Mouse (Mus musculus): ENCODE measurements around the gene Kbtbd2. TPM values are rescaled to one million over a fixed set of nuclear protein-coding genes. Genes with fewer than 3 reads are reported as not detected.

Gene Kbtbd2
- total RNA-seq, 2 experiments from 2014 or later, result 38.3 to 43.1 TPM

DNA sequence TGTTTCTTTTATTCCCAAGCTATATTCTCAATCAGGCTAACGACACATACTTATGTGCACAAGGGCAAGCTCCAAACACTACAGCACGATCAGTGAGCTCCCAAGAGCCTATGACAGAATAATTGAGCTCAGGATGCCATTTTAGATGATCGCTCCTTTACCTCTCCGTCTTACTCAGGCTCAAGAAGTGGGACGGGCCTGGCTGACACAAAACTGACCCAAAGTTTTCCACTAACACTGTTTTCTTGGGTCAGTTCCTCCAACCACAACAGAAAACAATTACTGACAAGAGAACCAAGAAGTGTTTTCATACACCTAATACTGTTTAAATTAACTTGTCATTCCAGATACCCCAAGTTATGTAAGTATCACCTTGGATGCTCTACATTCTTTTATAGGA is 2.8 kb downstream of the Kbtbd2 start:
- no peak for DNase-seq
- intact Hi-C loops (cut with DNase I), result loop anchor here (5.0 kb wide), 3 partner anchors 37 to 127 kb away; partner anchors contain the start of genes Fkbp9, Nt5c3 and Vmn1r4

GRCm38 (mm10) chr6:56789336-56789735 is 8.3 kb downstream of the Kbtbd2 start:
- intact Hi-C loops (cut with DNase I), result no loop called here
- no peak for DNase-seq

DNA sequence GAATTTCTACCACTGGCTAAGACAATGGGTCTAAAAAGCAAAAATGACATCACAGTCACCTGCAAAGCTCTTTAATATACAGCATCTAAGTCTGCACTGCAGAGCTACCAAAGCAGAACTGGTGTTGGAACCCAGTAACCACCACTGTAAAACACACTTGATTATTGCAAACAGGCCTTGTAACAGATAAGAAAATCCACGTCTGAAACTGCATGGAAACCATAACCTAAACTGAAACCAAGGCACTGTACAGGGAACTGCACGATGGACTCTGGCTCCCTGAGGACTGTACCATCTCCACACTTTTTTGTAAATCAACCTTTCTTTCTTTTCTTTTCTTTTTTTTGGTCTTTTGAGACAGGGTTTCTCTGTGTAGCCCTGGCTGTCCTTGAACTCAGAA is 9.9 kb downstream of the Kbtbd2 start:
- no peak for DNase-seq
- intact Hi-C loops (cut with DNase I), result no loop called here

DNA sequence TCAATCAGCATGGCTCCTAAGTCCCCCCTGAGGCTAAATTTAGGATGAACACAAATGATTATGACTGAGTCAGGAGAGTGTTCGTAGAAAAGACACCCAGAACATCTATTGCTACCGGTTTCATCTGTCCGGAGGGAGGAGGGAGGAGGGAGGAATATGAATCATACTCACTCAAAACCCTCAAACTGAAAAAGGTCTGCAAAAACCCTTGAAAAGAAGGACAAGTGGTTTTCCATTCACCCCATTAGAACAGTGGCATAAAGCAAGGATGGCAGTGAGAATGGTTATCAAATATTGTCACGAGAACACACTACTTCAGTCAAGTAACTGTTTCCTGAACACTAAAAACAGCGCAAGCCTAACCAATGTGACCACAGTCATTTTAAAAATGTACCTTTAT is 12.5 kb downstream of the Kbtbd2 start:
- intact Hi-C loops (cut with DNase I), result no loop called here
- no peak for DNase-seq

- intact Hi-C loops (cut with DNase I), result no loop called here
- DNase-seq, result no peak
These were observed 13.9 kb downstream of the Kbtbd2 start for GRCm38 (mm10) chr6:56783561-56784272.

DNA sequence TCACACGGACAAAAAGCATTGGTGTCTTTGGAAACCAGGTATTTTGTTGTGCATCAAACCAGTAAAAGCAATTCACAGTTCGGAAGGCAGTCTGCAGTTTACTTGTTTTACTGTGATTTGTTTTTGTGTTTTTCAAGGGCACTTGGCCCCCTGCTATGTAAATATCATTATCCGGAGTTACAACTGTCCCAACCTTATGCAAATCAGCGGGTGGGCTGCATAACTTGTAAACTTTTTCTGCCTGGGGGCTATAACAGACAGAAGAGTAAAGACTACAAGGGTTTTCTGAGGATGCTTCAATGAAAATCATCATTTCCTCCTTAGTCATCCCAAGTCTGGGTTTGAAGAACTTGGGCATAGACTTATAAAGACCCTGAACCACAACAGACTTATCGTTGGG is 18.0 kb downstream of the Kbtbd2 start:
- DNase-seq, result no peak
- intact Hi-C loops (cut with DNase I), result no loop called here

DNA sequence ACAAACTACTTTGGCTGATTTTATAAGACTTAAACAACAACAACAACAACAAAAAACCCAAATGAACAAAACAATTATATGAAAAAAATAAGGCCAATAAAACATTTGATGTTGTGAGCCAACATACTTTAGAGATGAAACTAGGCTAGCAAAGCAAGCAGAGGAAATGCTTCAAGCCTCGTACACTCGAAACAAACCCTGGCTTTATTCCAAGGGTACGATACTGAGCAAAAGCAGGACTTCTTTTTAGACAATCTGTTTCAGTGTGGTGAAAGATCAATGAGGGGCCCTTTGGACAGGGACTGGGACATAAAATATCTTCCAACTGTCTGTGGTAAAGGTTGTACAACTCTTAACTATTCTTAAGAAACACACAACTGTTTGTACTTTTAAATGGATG is 21.8 kb downstream of the Kbtbd2 start:
- intact Hi-C loops (cut with DNase I), result no loop called here

DNA sequence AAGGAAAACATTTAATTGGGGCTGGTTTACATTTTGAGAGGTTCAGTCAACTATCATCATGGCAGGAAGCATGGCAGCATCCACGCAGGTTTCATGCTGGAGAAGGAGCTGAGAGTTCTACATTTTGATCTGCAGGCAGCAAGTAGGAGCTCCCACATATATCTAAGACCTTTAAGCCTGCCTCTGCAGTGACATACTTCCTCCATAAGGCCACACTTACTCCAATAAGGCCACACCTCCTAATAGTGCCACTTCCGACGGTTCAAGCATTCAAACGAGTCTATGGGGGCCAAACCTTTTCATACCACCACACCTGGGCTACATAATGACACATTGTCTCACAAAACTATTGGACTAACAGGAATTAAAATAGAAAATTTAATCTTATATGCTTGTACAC is 31.9 kb downstream of the Kbtbd2 start:
- intact Hi-C loops (cut with DNase I), result no loop called here
- DNase-seq, result no peak

More for the DNA sequence above, 21.8 kb downstream of the Kbtbd2 start:
- DNase-seq, result peak; percentile 28 to 35

GRCm38 (mm10) chr6:56765265-56765664 is 32.3 kb downstream of the Kbtbd2 start:
- intact Hi-C loops (cut with DNase I), result no loop called here
- no peak for DNase-seq

DNA sequence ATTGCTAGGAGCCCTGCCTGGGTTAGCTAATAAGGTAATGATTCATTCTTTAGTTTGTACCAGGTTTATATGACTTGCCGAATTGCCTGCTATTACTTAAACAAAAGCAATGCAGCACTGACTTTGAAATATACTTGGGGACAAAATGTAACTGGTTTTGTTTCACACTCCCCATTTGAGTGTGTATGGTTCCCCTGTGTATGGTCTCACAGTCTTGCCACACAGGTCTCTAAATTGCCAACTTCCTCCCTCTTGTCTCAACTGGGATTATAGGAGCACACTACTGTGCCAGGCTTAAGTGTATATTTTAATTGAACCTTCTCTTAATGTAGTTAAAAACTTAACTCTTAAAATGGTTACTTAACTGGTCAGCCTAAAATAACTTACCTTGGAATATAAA is 38.3 kb downstream of the Kbtbd2 start:
- intact Hi-C loops (cut with DNase I), result no loop called here
- DNase-seq, result no peak

DNA sequence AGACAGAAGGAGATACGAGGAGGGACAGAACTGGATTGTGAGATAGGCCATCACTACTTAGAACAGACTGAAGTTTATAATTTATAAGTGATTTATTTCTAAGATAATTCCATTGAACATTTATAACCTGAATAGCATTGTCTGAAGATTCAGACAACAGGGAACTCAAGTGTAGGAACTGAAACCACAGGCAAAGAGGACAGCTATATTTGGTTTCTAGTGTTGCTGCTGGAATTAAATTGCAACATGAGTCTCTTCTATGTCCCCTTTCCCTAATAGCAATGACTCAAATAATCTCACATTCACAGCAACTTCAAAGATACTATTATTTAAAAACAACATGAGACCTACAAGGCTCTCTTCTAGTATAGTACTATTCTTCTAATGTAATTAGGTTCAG is 41.5 kb downstream of the Kbtbd2 start:
- no peak for DNase-seq
- intact Hi-C loops (cut with DNase I), result no loop called here

DNA sequence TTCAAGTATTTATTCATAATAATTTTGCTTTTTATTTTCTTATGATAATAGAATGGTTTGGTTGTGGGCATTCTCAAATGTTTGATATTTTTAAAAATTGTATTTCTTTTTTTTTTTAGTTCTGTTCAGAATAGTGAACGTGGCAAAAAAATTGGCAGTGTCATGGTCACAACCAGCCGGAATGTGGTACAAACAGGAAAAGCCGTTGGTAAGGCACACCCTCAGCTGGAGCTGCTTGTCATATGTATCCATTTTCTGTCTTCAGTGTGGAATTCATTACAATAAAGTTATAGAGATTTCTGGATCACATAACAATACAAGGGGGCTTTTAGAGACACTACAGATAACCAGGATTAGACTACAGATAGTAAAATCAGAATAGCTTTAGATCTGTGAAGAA is 43.9 kb downstream of the Kbtbd2 start:
- DNase-seq, result no peak
- intact Hi-C loops (cut with DNase I), result no loop called here

GRCm38 (mm10) chr6:56745950-56746543 is 51.6 kb downstream of the Kbtbd2 start:
- intact Hi-C loops (cut with DNase I), result no loop called here
- no peak for DNase-seq

- intact Hi-C loops (cut with DNase I), result no loop called here
These were observed 65.1 kb downstream of the Kbtbd2 start for GRCm38 (mm10) chr6:56732545-56732944.

More at GRCm38 (mm10) chr6:56732545-56732944, 65.1 kb downstream of the Kbtbd2 start:
- no peak for DNase-seq

Other genes starting within 250 kb of the Kbtbd2 start
- 10 to 100 TPM; 93.8 to 96.8 TPM for gene Pde1c, start 228.7 kb downstream of the Kbtbd2 start, total RNA-seq (2021)
- gene Lsm5, start 93.1 kb downstream of the Kbtbd2 start, total RNA-seq (2021), result 10 to 100 TPM; 21.5 to 22.2 TPM
- gene Avl9, start 82.9 kb downstream of the Kbtbd2 start, total RNA-seq (2021), result 1 to 10 TPM; 7.9 to 9.1 TPM
- gene Fkbp9, start 34.2 kb upstream of the Kbtbd2 start, total RNA-seq (2021), result 100 to 1,000 TPM; 132 to 136 TPM
- gene Nt5c3, start 126.1 kb upstream of the Kbtbd2 start, total RNA-seq (2021), result 10 to 100 TPM; 55.7 to 70.7 TPM
- under 1 TPM in 1 of 2 experiments, not detected in 1; 0.17 TPM for gene Vmn1r4, start 126.2 kb upstream of the Kbtbd2 start, total RNA-seq (2021)
- gene Vmn1r5, start 172.5 kb upstream of the Kbtbd2 start, total RNA-seq (2021), result not detected
- gene Vmn1r6, start 199.4 kb upstream of the Kbtbd2 start, total RNA-seq (2021), result not detected
- not detected for gene Vmn1r7, start 227.5 kb upstream of the Kbtbd2 start, total RNA-seq (2021)
- not detected for gene Vmn1r8, start 234.5 kb upstream of the Kbtbd2 start, total RNA-seq (2021)